Mouse (Mus musculus) forebrain, embryonic 14.5 days (tissue): Measurements from ENCODE around the gene Pex5. TPM values are rescaled to one million over a fixed set of nuclear protein-coding genes. Genes with fewer than 3 reads are reported as not detected.

ENCODE experiments used
- ATAC-seq: fragments of 200-750 bp; cut with Nextera tagmentation; 2 replicates; pipeline ENCODE4 v1.8.0; 2017; ENCODE audit warnings: mild to moderate bottlenecking, moderate library complexity
- DNase-seq: peaks from one replicate; pipeline ENCODE4 v3.0.0-alpha.2; 2015; ENCODE audit warnings: low spot score
- H3K27ac ChIP-seq: fragments of 300-500 bp; sonication (generic); 2 replicates; pipeline ENCODE4 v1.5.1; 2014; ENCODE audit warnings: low read depth, mild to moderate bottlenecking, control low read depth, low read length, moderate library complexity
- H3K27me3 ChIP-seq: fragments of 300-500 bp; sonication (generic); replicated peaks from 2 replicates; pipeline ENCODE4 v1.6.1; 2014; ENCODE audit warnings: low read length, control low read depth, mixed read lengths; ENCODE audit not compliant: control insufficient read depth, insufficient read depth
- H3K36me3 ChIP-seq: fragments of 300-500 bp; sonication (generic); 2 replicates; pipeline ENCODE4 v1.6.1; 2014; ENCODE audit warnings: low read length, control low read depth; ENCODE audit not compliant: control insufficient read depth, insufficient read depth
- H3K4me1 ChIP-seq: fragments of 300-500 bp; sonication (generic); 2 replicates; pipeline ENCODE4 v1.6.1; 2014; ENCODE audit warnings: antibody characterized with exemption, low read length, control low read depth; ENCODE audit not compliant: control insufficient read depth, insufficient read depth
- H3K4me2 ChIP-seq: fragments of 300-500 bp; sonication (generic); 2 replicates; pipeline ENCODE4 v1.6.1; 2014; ENCODE audit warnings: mild to moderate bottlenecking, control low read depth, low read length
- H3K4me3 ChIP-seq: fragments of 300-500 bp; sonication (generic); 2 replicates; pipeline ENCODE4 v1.5.1; 2014; ENCODE audit warnings: low read depth, low read length, control low read depth
- H3K9ac ChIP-seq: fragments of 300-500 bp; sonication (generic); 2 replicates; pipeline ENCODE4 v1.6.1; 2014; ENCODE audit warnings: mild to moderate bottlenecking, low read length, control low read depth, moderate library complexity
- H3K9me3 ChIP-seq: fragments of 300-500 bp; sonication (generic); replicated peaks from 2 replicates; pipeline ENCODE4 v1.6.1; 2016; ENCODE audit warnings: low read length, control low read depth, mixed read lengths; ENCODE audit not compliant: control insufficient read depth
- WGBS: fragments of 180-500 bp; shearing (Covaris S2); extraction: QIAGEN DNeasy Blood & Tissue Kit; methylation state at CpG from one replicate; pipeline ENCODE4 v1.1.7; 2014; 5-methylcytosine and 5-hydroxymethylcytosine counted together
- polyA plus RNA-seq: library from polyadenylated mRNA; unstranded; fragments of >200 nt; fragmentation: Nextera tagmentation; extraction: Ambion mirVana; gene quantifications from 2 replicates; pipeline ENCODE4 v1.2.1, GENCODE M21; 2014

Pex5 gene
- polyA plus RNA-seq, 1 experiment from 2014 or later = 55.9 TPM

- no peaks in the 10 kb centered on the region for H3K36me3 ChIP-seq
- DNase-seq = peak; percentile 59
- WGBS = 38% methylated on average over 10 of the region's 10 CpGs
- no peak overlapping the region for H3K27ac ChIP-seq
- ATAC-seq = no peak
- no peak overlapping the region for H3K4me3 ChIP-seq
- no peak overlapping the region for H3K4me2 ChIP-seq
- H3K4me1 ChIP-seq = no peaks in the 10 kb centered on the region
- H3K9ac ChIP-seq = no peak overlapping the region
- no peaks in the 10 kb centered on the region for H3K9me3 ChIP-seq
- H3K27me3 ChIP-seq = no peaks in the 10 kb centered on the region
Measured at GRCm38 (mm10) chr6:124379331-124379730, 35.5 kb downstream of the Pex5 start.

GRCm38 (mm10) chr6:124377494-124378255 lies 37.2 kb downstream of the Pex5 start:
- WGBS = 76% methylated on average over 4 of the region's 4 CpGs
- H3K27ac ChIP-seq = no peak overlapping the region
- no peaks in the 10 kb centered on the region for H3K4me1 ChIP-seq
- DNase-seq (no peak), ATAC-seq (no peak)
- H3K9ac ChIP-seq = no peak overlapping the region
- no peak overlapping the region for H3K4me2 ChIP-seq
- no peaks in the 10 kb centered on the region for H3K9me3 ChIP-seq
- no peaks in the 10 kb centered on the region for H3K27me3 ChIP-seq
- no peak overlapping the region for H3K4me3 ChIP-seq
- H3K36me3 ChIP-seq = no peaks in the 10 kb centered on the region

GRCm38 (mm10) chr6:124376311-124376710 lies 38.6 kb downstream of the Pex5 start:
- H3K4me3 ChIP-seq = no peak overlapping the region
- H3K9ac ChIP-seq = no peak overlapping the region
- H3K27me3 ChIP-seq = no peaks in the 10 kb centered on the region
- no peak overlapping the region for H3K27ac ChIP-seq
- H3K9me3 ChIP-seq = no peaks in the 10 kb centered on the region
- ATAC-seq = no peak
- no peak overlapping the region for H3K4me2 ChIP-seq
- H3K36me3 ChIP-seq = no peaks in the 10 kb centered on the region
- whole genome bisulfite sequencing = 92% methylated on average over 5 of the region's 5 CpGs
- no peaks in the 10 kb centered on the region for H3K4me1 ChIP-seq
- no peak for DNase-seq

GRCm38 (mm10) chr6:124375435-124375884 lies 39.4 kb downstream of the Pex5 start:
- no peak for ATAC-seq
- Histone ChIP-seq H3K36me3 (no peaks in the 10 kb centered on the region), H3K27me3 (no peaks in the 10 kb centered on the region), H3K4me1 (no peaks in the 10 kb centered on the region), H3K4me3 (no peak overlapping the region), H3K4me2 (no peak overlapping the region), H3K9me3 (no peaks in the 10 kb centered on the region), H3K9ac (no peak overlapping the region), H3K27ac (no peak overlapping the region)
- WGBS = 85% methylated on average over 11 of the region's 11 CpGs
- DNase-seq = no peak

GRCm38 (mm10) chr6:124374683-124375082 lies 40.2 kb downstream of the Pex5 start:
- Histone ChIP-seq H3K4me2 (no peak overlapping the region), H3K4me3 (no peak overlapping the region), H3K9ac (no peak overlapping the region), H3K27ac (no peak overlapping the region), H3K36me3 (no peaks in the 10 kb centered on the region), H3K9me3 (no peaks in the 10 kb centered on the region), H3K4me1 (no peaks in the 10 kb centered on the region), H3K27me3 (no peaks in the 10 kb centered on the region)
- DNase-seq (no peak), ATAC-seq (no peak)
- 81% methylated on average over 4 of the region's 4 CpGs for WGBS

GRCm38 (mm10) chr6:124373584-124374206 lies 41.2 kb downstream of the Pex5 start:
- no peak overlapping the region for H3K9ac ChIP-seq
- no peak for ATAC-seq

GRCm38 (mm10) chr6:124364328-124364727 lies 50.5 kb downstream of the Pex5 start:
- Histone ChIP-seq H3K4me2 (no peak overlapping the region), H3K36me3 (no peaks in the 10 kb centered on the region), H3K9me3 (no peaks in the 10 kb centered on the region), H3K4me3 (no peak overlapping the region), H3K27me3 (no peaks in the 10 kb centered on the region), H3K27ac (no peak overlapping the region), H3K9ac (no peak overlapping the region), H3K4me1 (no peaks in the 10 kb centered on the region)
- ATAC-seq = no peak
- WGBS = 56% methylated on average over 5 of the region's 5 CpGs
- DNase-seq = no peak

More at GRCm38 (mm10) chr6:124373584-124374206, 41.2 kb downstream of the Pex5 start:
- DNase-seq = no peak
- Histone ChIP-seq H3K4me2 (no peak overlapping the region), H3K9me3 (no peaks in the 10 kb centered on the region), H3K27ac (no peak overlapping the region), H3K4me1 (no peaks in the 10 kb centered on the region), H3K4me3 (no peak overlapping the region), H3K27me3 (no peaks in the 10 kb centered on the region), H3K36me3 (no peaks in the 10 kb centered on the region)
- WGBS = 90% methylated on average over 6 of the region's 6 CpGs

- Histone ChIP-seq H3K4me3 (no peak overlapping the region), H3K9me3 (no peaks in the 10 kb centered on the region), H3K27me3 (no peaks in the 10 kb centered on the region), H3K9ac (no peak overlapping the region), H3K36me3 (no peaks in the 10 kb centered on the region), H3K4me1 (no peaks in the 10 kb centered on the region), H3K27ac (no peak overlapping the region), H3K4me2 (no peak overlapping the region)
- WGBS = 58% methylated on average over 6 of the region's 6 CpGs
- DNase-seq (no peak), ATAC-seq (no peak)
Measured at GRCm38 (mm10) chr6:124360549-124360948, 54.3 kb downstream of the Pex5 start.

GRCm38 (mm10) chr6:124358953-124359352 lies 55.9 kb downstream of the Pex5 start:
- no peak overlapping the region for H3K4me2 ChIP-seq
- no peaks in the 10 kb centered on the region for H3K36me3 ChIP-seq
- no peaks in the 10 kb centered on the region for H3K27me3 ChIP-seq
- 84% methylated on average over 6 of the region's 6 CpGs for WGBS
- H3K9ac ChIP-seq = no peak overlapping the region
- no peak overlapping the region for H3K4me3 ChIP-seq
- DNase-seq = no peak
- no peak overlapping the region for H3K27ac ChIP-seq
- no peak for ATAC-seq
- no peaks in the 10 kb centered on the region for H3K9me3 ChIP-seq
- no peaks in the 10 kb centered on the region for H3K4me1 ChIP-seq
